Mouse (Mus musculus) kidney, embryonic 16.5 days (tissue): ENCODE data around the gene Mettl5. TPM values are rescaled to one million over a fixed set of nuclear protein-coding genes. Genes with fewer than 3 reads are reported as not detected.
A peak's percentile ranks its signal among the peaks of the same experiment; 100 is the strongest.
"Not testable (repeated sequence)": the region's sequence is repeated elsewhere in the genome, so short reads cannot be mapped to it uniquely, and the experiment has no call there.

Experiments
- ATAC-seq: fragments of 200-750 bp; cut with Nextera tagmentation; 2 replicates; pipeline ENCODE4 v1.8.0; 2017; ENCODE audit warnings: moderate TSS enrichment; ENCODE audit not compliant: low FRiP score, low TSS enrichment
- H3K27ac ChIP-seq: fragments of 300-500 bp; sonication (generic); 2 replicates; pipeline ENCODE4 v1.5.1; 2014; ENCODE audit warnings: low read length
- H3K27me3 ChIP-seq: fragments of 300-500 bp; sonication (generic); 2 replicates; pipeline ENCODE4 v1.6.1; 2014; ENCODE audit warnings: low read length, control low read depth, mixed read lengths; ENCODE audit not compliant: insufficient read depth
- H3K36me3 ChIP-seq: fragments of 300-500 bp; sonication (generic); 2 replicates; pipeline ENCODE4 v1.6.1; 2014; ENCODE audit warnings: low read length, control low read depth, mixed read lengths; ENCODE audit not compliant: insufficient read depth
- H3K4me1 ChIP-seq: fragments of 300-500 bp; sonication (generic); 2 replicates; pipeline ENCODE4 v1.6.1; 2014; ENCODE audit warnings: low read length, control low read depth, mixed read lengths; ENCODE audit not compliant: insufficient read depth
- H3K4me2 ChIP-seq: fragments of 300-500 bp; sonication (generic); replicated peaks from 2 replicates; pipeline ENCODE4 v1.6.1; 2014; ENCODE audit warnings: low read depth, low read length
- H3K4me3 ChIP-seq: fragments of 300-500 bp; sonication (generic); 2 replicates; pipeline ENCODE4 v1.5.1; 2014; ENCODE audit warnings: mild to moderate bottlenecking, low read length
- H3K9ac ChIP-seq: fragments of 300-500 bp; sonication (generic); replicated peaks from 2 replicates; pipeline ENCODE4 v1.6.1; 2014; ENCODE audit warnings: low read length
- H3K9me3 ChIP-seq: fragments of 300-500 bp; sonication (generic); 2 replicates; pipeline ENCODE4 v1.6.1; 2016; ENCODE audit warnings: low read length, control low read depth
- WGBS: fragments of 180-500 bp; shearing (Covaris S2); extraction: QIAGEN DNeasy Blood & Tissue Kit; methylation state at CpG from one replicate; pipeline ENCODE4 v1.1.7; 2014; 5-methylcytosine and 5-hydroxymethylcytosine counted together
- polyA plus RNA-seq: library from polyadenylated mRNA; unstranded; fragments of >200 nt; fragmentation: Nextera tagmentation; extraction: Ambion mirVana; gene quantifications from 2 replicates; pipeline ENCODE4 v1.2.1, GENCODE M21; 2015

The Mettl5 gene
- polyA plus RNA-seq = 38.3 and 39.9 TPM in 2 replicates

DNA sequence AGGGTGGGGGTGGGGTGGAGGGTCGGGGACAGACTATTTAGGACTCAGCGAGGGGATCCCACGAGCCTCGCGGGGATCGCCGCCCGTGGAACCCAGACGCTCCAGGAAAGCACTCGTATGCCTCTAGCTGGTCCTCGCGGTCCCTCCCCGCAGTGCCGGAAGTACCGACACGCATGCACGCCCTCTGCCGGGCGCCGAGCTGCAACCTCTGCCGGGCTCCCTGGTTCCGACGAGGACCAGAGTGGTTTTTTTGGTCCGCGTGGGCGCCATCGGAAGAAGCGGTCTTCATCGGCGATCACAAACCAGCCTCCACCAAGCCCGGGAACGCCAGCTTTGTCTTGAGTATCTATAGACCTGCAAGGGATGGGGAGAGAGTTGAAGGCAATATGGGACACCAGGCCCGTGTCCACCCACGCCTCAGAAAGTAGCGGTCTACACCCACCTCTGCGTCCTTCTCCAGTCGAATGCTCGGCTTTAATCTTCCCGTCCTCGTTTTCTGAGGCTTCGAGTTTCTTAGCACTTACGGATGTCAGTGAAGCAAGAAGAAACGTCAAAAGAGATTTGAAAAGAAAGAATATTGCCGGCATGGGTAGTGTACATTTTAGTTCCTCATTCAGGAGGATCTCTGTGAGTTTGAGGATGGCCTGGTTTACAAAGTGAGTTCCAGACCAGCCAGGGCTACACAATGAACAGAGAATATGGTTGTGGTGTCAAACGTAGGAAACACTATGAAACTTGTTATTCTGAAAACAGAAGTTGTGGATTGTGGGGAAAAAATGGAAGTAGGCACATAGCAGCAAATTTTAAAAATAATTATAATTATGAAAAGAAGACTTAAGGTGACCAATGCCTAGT is at the start of gene Mettl5:
TSS of gene Mettl5 (minus strand) at position 165 of the 855 bp plus-strand sequence.
- Histone ChIP-seq H3K4me3 (peak within 1 kb of the TSS; percentile 70), H3K27ac (peak within 1 kb of the TSS; percentile 79), H3K36me3 (no peaks in the 10 kb centered on the region), H3K9me3 (no peaks in the 10 kb centered on the region), H3K4me1 (peaks cover 10% of the 10 kb centered on the region), H3K9ac (peak within 1 kb of the TSS; percentile 90), H3K27me3 (no peaks in the 10 kb centered on the region), H3K4me2 (peak within 1 kb of the TSS; percentile 59)
- peak; percentile 93 for ATAC-seq
- WGBS = 1% methylated on average over 45 of the region's 45 CpGs

DNA sequence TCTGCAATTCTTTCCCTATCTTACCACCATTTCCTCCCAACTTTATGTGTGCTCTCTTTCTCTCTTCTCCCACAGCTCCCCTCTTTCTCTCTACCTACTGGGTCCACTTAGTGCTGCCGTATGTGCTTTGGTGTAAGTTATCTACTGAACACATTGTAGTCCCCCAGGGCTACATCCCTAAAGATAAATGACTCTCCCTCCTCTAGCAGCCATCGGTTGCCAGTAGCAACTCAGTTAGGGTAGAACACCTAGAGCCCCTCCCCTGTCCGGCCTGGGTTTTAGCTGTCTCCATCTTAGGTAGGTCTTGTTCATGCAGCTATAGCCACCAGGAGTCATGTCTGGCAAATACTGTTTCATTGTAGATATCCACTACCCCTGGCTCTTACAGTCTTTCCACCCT is 39.5 kb upstream of the Mettl5 start:
- ATAC-seq = no peak
- Histone ChIP-seq H3K4me1 (no peaks in the 10 kb centered on the region), H3K9ac (no peak overlapping the region), H3K36me3 (peaks cover 26% of the 10 kb centered on the region), H3K4me2 (no peak overlapping the region), H3K4me3 (no peak overlapping the region), H3K27me3 (no peaks in the 10 kb centered on the region), H3K9me3 (no peaks in the 10 kb centered on the region), H3K27ac (no peak overlapping the region)
- WGBS = 87% methylated on average over 3 of the region's 3 CpGs

DNA sequence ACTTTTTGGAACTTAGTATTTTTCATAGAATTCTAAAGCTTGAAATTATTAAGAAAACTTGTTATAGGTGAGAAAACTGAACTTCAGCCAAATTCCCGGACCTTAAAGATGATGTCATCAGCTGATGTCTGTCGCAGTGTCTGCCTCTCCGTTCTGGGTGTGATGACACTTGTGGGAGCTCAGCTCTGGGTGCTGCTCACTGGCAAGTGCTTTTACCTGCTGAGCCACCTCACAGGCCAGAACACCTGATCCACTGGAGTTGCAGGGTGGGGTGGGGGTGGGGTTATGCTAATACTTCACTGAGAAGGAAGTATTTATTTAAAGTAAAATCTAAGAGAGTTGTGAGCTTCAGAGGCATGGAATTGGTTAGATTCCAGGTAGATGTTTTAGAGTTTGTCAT is 31.9 kb upstream of the Mettl5 start:
- 90% methylated on average over 3 of the region's 3 CpGs for WGBS
- Histone ChIP-seq H3K4me2 (no peak overlapping the region), H3K36me3 (peaks cover 13% of the 10 kb centered on the region), H3K27ac (no peak overlapping the region), H3K9me3 (no peaks in the 10 kb centered on the region), H3K9ac (no peak overlapping the region), H3K27me3 (no peaks in the 10 kb centered on the region), H3K4me1 (no peaks in the 10 kb centered on the region), H3K4me3 (no peak overlapping the region)
- no peak for ATAC-seq

DNA sequence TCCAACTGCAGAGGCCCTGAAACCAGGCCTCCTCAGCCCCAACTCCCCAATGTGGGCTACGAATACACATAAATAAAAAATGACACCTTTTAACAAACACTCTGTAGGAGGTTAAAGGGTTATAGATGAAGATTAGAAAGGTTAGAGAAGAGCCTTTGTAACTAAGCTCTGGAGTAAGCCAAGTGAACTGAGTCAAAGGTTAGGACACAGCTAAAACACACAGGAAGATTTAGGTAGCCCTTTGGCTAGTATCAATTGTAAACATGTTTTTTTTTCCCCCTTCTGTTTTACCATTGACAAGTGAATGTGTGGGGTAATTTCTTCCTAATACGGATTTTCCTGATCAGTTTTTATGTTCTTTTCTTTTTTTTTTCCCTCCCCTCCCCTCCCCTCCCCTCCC is 27.4 kb upstream of the Mettl5 start:
- Histone ChIP-seq H3K9me3 (no peaks in the 10 kb centered on the region), H3K4me3 (no peak overlapping the region), H3K27me3 (no peaks in the 10 kb centered on the region), H3K27ac (no peak overlapping the region), H3K4me1 (no peaks in the 10 kb centered on the region), H3K4me2 (no peak overlapping the region), H3K36me3 (peaks cover 12% of the 10 kb centered on the region), H3K9ac (no peak overlapping the region)
- WGBS = 48% methylated on average over 2 of the region's 2 CpGs
- no peak for ATAC-seq

DNA sequence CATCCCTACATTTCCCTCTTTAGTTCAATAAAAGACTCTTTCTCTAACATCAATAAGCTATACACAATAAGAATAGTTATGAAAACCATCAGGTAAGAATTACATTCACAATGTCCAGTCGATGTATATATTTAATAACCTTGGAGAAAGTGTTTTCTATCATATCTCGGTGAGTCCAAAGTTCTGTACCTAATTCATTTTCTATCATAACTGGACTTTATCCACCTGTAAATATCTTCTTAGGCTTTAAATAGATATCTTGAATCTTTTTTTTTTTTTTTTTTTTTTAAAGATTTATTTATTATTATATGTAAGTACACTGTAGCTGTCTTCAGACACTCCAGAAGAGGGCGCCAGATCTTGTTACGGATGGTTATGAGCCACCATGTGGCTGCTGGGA is 22.0 kb upstream of the Mettl5 start:
- not testable (repeated sequence) for H3K9ac ChIP-seq, H3K27ac ChIP-seq, H3K4me2 ChIP-seq, H3K9me3 ChIP-seq, ATAC-seq, H3K27me3 ChIP-seq, H3K4me3 ChIP-seq, H3K36me3 ChIP-seq, H3K4me1 ChIP-seq
- 83% methylated on average over 4 of the region's 4 CpGs for WGBS

DNA sequence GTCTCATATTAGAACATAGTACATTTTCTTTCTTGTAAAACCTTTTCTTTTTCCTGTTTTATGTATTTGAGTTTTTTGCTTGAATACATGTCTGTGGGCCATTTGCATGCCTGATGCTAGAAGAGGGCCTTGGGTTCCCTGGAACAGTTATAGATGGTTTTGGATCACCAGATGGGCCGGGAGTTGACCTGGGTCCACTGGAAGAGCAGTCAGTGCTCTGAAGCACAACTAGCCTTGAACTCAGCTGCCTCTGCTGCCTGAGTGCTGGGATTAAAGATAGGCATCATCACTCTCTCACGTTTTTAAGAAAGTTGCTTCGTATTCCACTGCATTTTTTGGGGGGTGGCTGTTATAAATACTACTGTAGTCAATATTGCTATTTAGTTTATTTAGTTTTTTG is 18.1 kb upstream of the Mettl5 start:
- H3K4me3 ChIP-seq = no peak overlapping the region
- peaks cover 5% of the 10 kb centered on the region for H3K4me1 ChIP-seq
- H3K36me3 ChIP-seq = peaks cover 16% of the 10 kb centered on the region; the same call in 1 of the 2 replicates
- no peak overlapping the region for H3K27ac ChIP-seq
- H3K27me3 ChIP-seq = no peaks in the 10 kb centered on the region
- no peak for ATAC-seq
- H3K9ac ChIP-seq = no peak overlapping the region
- WGBS = 96% methylated on average over 3 of the region's 3 CpGs
- no peaks in the 10 kb centered on the region for H3K9me3 ChIP-seq
- no peak overlapping the region for H3K4me2 ChIP-seq

DNA sequence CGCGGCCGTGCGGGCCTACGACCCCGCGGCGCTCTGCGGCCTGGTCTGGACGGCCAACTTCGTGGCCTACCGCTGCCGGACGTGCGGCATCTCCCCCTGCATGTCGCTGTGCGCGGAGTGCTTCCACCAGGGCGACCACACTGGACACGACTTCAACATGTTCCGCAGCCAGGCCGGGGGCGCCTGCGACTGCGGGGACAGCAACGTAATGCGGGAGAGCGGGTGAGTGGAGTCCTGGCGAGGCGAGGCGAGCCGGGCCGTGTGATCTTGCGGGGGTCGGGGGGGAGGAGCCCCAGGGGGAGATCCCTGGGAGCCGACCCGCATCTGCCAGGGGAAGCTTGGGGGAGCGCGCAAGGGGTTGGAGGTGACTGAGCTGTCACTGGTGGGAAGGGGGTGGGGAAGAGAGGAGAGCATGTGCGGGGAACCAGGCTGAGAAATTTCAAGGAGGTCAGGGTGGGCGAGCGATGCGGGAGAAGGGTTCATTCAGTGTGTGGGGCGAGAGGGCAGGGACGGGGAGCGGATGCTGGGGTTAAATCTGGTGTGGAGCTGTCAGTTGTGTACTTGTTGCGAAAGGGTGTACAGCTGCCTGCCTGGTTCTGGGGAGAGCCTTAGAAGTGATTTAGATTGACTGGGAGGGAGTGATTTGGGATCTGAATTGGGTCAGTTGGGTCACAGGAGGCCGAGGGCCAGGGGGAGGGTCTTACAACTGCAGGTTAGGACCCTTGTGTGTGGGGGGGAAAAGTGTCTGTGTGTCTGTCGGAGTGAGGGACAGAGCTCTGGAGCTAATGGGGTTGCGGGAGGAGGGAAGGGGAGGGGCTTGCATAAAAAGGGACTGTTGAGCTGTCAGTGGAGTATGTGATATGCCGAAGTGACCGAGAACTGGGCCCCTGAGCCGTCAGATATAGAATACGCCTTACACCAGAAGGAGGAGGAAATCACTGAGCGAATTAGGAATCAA is 12.5 kb upstream of the Mettl5 start:
- peak; percentile 61 for ATAC-seq
- peak overlapping the region; percentile 81 for H3K27ac ChIP-seq
- under 1% methylated on average over 54 of the region's 55 CpGs for WGBS
- peak overlapping the region; percentile 95 for H3K9ac ChIP-seq
- H3K4me2 ChIP-seq = peak overlapping the region; percentile 95
- H3K4me1 ChIP-seq = peaks cover 8% of the 10 kb centered on the region
- no peaks in the 10 kb centered on the region for H3K9me3 ChIP-seq
- H3K36me3 ChIP-seq = 0 out of 2 replicates have a peak, but pooled peaks cover 8% of the 10 kb centered on the region
- H3K27me3 ChIP-seq = no peaks in the 10 kb centered on the region
- H3K4me3 ChIP-seq = peak overlapping the region; percentile 76

DNA sequence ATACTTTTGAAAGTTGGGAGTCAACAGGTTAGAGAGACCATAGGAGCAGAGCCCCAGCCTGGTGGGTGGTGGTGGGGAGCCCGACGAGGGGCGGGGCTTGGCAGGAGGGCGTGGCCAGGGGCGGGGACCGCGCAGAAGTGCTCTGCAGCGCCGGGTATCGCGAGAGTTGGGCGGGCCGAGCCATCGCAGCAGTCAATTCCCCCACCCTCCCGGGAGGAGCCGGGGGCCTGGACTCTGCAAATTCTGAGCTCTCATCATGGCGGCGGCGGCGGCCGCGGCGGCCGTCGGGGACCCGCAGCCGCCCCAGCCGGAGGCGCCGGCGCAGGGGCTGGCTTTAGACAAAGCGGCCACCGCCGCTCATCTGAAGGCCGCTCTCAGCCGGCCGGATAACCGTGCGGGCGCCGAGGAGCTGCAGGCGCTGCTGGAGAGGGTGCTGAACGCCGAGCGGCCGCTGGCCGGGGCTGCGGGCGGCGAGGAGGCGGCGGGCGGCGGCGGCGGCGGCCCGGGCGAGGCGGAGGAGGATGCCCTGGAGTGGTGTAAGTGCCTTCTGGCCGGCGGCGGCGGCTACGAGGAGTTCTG is 11.7 kb upstream of the Mettl5 start, which contains the start of gene Ubr3:
TSS of gene Ubr3 (plus strand) at position 208 of the 579 bp plus-strand sequence.
- 0% methylated on average over 41 of the region's 65 CpGs for WGBS
- H3K36me3 ChIP-seq = 0 out of 2 replicates have a peak, but pooled peaks cover 8% of the 10 kb centered on the region
- peaks cover 8% of the 10 kb centered on the region for H3K4me1 ChIP-seq
- peak within 1 kb of the TSS; percentile 81 for H3K27ac ChIP-seq
- peak within 1 kb of the TSS; percentile 95 for H3K4me2 ChIP-seq
- no peaks in the 10 kb centered on the region for H3K27me3 ChIP-seq
- peak within 1 kb of the TSS; percentile 95 for H3K9ac ChIP-seq
- no peaks in the 10 kb centered on the region for H3K9me3 ChIP-seq
- peak; percentile 99 for ATAC-seq
- H3K4me3 ChIP-seq = peak within 1 kb of the TSS; percentile 76

DNA sequence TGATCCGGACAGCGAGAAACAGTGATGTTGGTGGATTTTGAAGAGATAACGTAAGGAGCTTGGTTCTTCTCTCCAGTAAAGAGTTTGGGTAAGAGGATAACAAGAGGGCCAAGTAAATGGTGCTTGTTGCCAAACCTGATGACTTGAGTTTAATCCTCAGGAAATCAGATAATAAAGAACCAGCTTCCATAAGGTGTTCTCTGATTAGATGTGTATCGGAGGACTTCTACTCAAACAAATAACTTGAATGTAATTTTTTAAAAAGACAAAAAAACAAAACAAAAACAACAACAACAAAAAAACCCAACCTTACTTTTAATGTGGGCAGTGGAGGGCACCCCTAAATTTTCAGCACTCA is 10.8 kb upstream of the Mettl5 start:
- H3K4me2 ChIP-seq = no peak overlapping the region

More for the DNA sequence above, 10.8 kb upstream of the Mettl5 start:
- Histone ChIP-seq H3K36me3 (0 out of 2 replicates have a peak, but pooled peaks cover 4% of the 10 kb centered on the region), H3K27ac (no peak overlapping the region), H3K4me1 (peaks cover 8% of the 10 kb centered on the region), H3K4me3 (no peak overlapping the region), H3K9me3 (no peaks in the 10 kb centered on the region), H3K9ac (no peak overlapping the region), H3K27me3 (no peaks in the 10 kb centered on the region)
- no peak for ATAC-seq
- 95% methylated on average over 4 of the region's 4 CpGs for WGBS
